Mouse (Mus musculus): ENCODE measurements around the gene Ephx1.
"Not testable (repeated sequence)": the region's sequence is repeated elsewhere in the genome, so short reads cannot be mapped to it uniquely, and the experiment has no call there.

The Ephx1 gene

GRCm38 (mm10) chr1:181013446-181013845, 7.3 kb downstream of the Ephx1 start:
- no peak for DNase-seq (ENCODE audit: low read depth)

DNA sequence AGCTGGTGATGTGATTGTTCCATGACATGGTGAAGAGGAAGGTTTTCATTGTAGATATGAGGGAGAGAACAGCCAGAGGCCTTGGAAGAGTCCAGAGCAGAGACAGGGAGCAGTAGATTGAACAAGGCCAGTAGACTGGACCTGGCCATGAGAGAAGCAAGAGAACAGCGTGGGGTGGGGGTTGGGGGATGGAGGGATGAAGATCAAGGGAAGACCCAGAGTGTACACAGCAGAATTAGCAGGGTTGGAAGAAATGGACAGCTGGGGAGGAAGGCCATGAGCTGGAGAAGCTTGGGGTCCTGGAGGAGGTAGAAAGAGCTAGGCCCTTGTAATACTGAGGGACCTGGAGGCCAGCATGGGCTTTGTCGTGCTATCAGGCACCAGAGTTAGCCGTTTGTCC, 8.3 kb downstream of the Ephx1 start:
- no peak for DNase-seq (ENCODE audit: low read depth)

GRCm38 (mm10) chr1:181011601-181012000, 9.1 kb downstream of the Ephx1 start:
- no peak for DNase-seq (ENCODE audit: low read depth)

- DNase-seq (ENCODE audit: low read depth), result no peak
Measured at GRCm38 (mm10) chr1:181010171-181010932, 10.4 kb downstream of the Ephx1 start.

- DNase-seq (ENCODE audit: low read depth), result peak; percentile 97
Measured at GRCm38 (mm10) chr1:181009754-181010153, 10.9 kb downstream of the Ephx1 start.

DNA sequence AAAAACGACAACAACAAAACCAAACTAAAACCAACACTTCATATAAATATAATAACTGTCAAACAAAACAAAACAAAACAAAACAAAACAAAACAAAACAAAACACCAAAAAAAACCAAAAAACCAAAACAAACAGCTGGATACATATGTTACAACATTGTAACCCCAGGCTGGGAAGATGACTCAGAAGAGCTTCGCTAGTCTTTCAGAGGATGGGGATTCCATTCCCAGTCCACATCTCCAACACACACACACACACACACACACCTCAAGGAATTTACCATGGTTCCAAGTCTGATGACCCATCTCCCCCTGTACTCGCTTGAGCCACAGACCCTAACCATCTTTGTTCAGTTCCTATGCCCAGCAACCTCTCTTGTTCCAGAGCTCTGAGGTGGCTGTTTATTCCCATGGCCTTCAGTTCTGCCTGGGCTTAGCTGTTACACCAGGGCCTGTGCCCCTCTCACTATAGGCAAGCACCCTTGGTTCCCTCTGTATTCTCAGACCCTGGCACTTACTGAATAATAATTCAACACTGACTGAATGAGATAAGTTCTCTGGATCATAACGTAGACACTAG, 11.6 kb downstream of the Ephx1 start:
- peak; percentile 53 for DNase-seq (ENCODE audit: low read depth)

- peak; percentile 59 for DNase-seq (ENCODE audit: low read depth)
Measured at GRCm38 (mm10) chr1:181008266-181008665, 12.4 kb downstream of the Ephx1 start.

DNA sequence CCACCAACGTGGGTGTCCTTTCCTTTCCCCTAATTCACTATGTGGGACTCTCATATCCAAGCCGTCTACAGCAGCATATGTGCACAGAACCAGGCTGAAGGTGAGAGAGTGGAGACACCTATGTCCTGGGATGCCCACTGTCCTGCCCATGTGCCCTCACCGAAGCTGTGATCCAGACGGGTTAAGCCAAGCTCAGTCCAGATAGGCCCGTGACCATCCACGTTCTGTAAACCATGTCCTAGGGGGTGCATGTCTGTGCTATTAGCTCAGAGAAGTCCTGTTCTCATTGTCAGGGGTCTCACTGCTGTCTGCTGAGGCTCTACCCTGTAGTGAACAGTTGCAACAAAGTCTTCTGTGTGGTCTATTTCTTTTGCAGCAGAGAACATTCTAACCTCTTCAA, 12.9 kb downstream of the Ephx1 start:
- DNase-seq (ENCODE audit: low read depth), result no peak

DNA sequence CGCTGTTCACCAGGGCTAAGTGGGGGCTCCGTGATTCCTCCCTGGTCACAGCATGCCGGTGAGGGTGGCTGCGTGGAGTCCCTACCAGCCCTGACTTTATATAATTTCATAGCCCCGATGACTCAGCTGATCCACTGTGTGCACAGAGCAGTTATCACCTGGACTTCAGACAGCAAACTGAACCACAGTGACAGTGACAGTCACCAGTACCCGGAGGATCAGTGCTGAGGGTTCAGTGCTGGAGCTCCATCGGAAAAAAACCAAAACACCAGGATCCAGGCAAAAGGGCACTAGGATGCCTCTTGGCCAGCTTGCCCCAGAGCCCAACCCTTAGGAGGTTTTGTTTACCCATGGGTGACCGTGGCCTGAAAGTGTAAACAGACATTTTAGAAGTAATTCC, 15.4 kb downstream of the Ephx1 start:
- DNase-seq (ENCODE audit: low read depth), result no peak

GRCm38 (mm10) chr1:181003790-181004189, 16.9 kb downstream of the Ephx1 start:
- no peak for DNase-seq (ENCODE audit: low read depth)

GRCm38 (mm10) chr1:181001621-181002020, 19.1 kb downstream of the Ephx1 start:
- no peak for DNase-seq (ENCODE audit: low read depth)

GRCm38 (mm10) chr1:181001217-181001616, 19.5 kb downstream of the Ephx1 start:
- DNase-seq (ENCODE audit: low read depth), result no peak

- DNase-seq (ENCODE audit: low read depth), result no peak
Measured at GRCm38 (mm10) chr1:181000501-181001092, 20.1 kb downstream of the Ephx1 start.

DNA sequence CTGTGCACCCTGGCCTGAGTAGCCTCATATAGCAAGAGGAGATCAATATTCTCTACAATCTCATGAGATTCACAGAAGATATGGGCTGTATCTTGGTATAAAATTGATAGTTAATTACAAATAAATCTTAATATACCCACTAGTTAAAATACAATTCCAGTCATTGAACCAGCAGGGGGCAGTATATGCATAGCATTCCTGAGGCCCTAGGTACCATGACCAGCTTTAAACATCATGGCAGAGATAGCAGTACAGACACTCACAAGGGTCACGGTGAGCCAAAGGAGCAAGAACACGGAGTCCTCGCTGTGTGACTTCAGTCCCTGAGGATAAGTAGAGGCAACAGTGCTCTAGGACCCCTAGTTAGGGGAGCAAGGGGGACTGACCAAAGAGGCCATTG, 28.6 kb downstream of the Ephx1 start:
- DNase-seq (ENCODE audit: low read depth), result peak; percentile 85

- DNase-seq (ENCODE audit: low read depth), result no peak
Measured at GRCm38 (mm10) chr1:180990671-180991070, 30.0 kb downstream of the Ephx1 start.

GRCm38 (mm10) chr1:180987759-180988158, 32.9 kb downstream of the Ephx1 start:
- peak; percentile 91 for DNase-seq (ENCODE audit: low read depth)

DNA sequence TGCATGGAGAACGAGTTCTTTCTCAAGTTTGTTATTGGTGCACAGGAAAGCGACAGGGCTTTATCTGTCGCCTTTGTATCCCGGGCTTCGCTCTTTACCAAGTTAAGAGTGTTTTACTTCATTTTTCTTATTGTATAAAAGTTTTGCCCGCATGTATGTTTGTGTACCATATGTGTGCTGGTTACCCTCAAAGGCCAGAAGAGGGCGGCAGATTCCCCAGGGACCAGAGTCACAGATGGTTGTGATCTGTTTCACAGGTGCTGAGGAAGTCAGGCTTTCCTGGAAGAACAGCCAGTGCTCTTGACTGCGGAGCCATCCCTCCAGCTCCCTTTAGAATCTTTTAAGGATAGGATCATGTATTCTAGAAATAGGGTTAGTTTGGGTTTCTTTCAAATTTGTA, 34.0 kb downstream of the Ephx1 start:
- DNase-seq (ENCODE audit: low read depth), result peak; percentile 37

DNA sequence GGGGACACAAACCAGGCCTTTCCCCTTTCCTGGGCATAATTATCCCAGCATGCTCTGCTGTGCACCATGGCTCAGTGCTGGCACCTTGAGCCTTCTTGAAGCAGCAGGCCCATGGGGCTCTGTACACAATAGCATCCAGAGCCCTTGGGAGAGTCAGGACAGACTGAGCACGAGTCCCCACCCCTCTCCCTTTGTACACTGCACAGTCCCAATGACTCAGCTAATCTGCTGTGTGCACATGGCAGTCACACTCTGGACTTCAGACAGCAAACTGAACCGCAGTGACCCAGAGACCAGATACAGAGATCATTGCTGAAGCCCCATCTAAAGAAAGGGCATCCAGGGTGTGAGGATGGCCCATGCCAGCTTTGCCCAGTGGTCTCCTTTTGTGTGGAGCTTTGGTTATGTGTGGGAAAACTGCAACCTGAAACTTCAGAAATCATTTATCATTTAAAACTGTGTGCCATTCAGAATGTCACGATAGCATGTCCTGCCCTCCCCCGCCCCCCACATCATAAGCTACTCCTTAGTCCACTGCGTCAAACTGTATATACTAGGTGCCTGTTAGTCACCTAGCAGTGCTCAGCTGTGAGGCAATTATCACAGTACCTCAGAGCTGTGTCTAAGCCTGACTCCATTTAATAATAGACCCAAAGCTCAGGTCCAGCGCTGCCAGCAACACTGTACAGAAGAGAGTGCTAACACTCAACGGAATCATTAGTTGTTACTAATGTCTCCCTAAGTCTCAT, 39.2 kb downstream of the Ephx1 start:
- DNase-seq (ENCODE audit: low read depth), result not testable (repeated sequence)

DNA sequence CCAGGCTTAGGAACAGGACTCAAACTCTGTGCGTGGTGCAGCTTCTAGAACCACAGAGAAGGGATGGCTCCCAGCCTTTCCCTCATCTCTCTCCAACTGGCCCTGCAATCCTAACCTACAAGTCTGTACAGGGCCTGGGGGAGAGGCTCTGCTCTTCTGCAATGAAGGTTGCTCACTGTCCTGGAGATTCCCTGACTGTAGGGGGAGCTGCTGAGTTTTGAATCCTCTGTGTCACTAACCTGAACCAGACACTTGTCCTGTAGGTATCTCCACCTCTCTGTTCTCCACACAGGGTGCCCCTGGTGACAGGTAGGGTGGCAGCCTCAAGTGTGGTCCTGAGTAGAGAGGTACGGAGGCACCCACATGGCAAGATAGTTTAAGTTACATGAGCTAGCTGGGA, 40.2 kb downstream of the Ephx1 start:
- peak; percentile 41 for DNase-seq (ENCODE audit: low read depth)

DNA sequence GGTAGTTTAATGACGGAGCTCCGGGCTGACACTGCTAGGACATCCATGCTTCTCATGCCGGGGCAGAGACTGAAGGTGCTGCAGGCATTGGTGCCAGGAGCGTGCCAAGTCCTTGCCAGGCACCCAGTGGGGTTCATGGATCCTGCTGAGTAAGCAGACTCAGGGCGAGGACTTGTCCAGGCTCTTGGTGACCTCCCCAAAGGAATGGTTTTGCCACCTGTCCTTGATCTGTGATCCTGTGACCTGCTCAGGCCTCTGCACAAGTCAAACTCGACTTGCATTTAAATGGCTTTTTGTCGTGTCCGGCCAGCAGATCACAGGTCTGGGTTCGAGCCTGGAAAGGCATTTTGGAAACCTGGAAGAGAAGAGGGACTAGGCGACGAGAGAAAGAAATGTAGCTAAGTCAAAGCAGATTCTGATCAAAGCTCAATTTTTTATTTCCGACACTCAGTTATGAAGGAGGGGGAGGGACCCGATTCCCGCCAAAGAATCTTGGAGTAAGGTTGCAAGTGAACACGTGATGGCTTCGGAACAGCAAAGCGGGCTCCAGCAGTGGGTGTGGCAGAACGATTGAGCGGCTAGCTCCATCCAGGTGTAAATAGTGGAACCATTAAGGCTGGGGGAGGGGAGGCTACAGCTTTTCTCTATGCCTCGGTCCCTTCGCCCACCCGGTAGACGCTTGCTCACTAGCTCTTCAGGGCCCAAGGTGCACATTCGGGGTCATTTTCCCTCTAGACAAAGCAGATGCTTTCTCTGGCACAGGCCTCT, 41.0 kb downstream of the Ephx1 start:
- no peak for DNase-seq (ENCODE audit: low read depth)

GRCm38 (mm10) chr1:180976110-180976679, 44.5 kb downstream of the Ephx1 start:
- peak; percentile 75 for DNase-seq (ENCODE audit: low read depth)
